Mouse (Mus musculus) hindbrain, embryonic 15.5 days (tissue): ENCODE results near the gene Adamts17. TPM values are rescaled to one million over a fixed set of nuclear protein-coding genes. Genes with fewer than 3 reads are reported as not detected.

Experiments
- polyA plus RNA-seq: library from polyadenylated mRNA; unstranded; fragments of >200 nt; fragmentation: Nextera tagmentation; extraction: Ambion mirVana; gene quantifications from 2 replicates; pipeline ENCODE4 v1.2.1, GENCODE M21; 2015

Gene Adamts17
- polyA plus RNA-seq, 1 experiment from 2014 or later, result 3.5 TPM

Other genes starting within 250 kb of the Adamts17 start
- gene Asb7, start 150.1 kb upstream of the Adamts17 start, polyA plus RNA-seq, result 14.1 and 16.6 TPM in 2 replicates
- gene Lins1, start 149.8 kb upstream of the Adamts17 start, polyA plus RNA-seq, result 16.6 and 17.1 TPM in 2 replicates
- gene Cers3, start 96.2 kb upstream of the Adamts17 start, polyA plus RNA-seq, result 0.39 and 0.52 TPM in 2 replicates